In genomic region chr7:34984526-34985133, GRCm38 (mm10) we compare ENCODE assay signal across 9 mouse cellular contexts.
DNase-seq lines count a peak whose midpoint lies in the region; ATAC-seq lines count a peak whose summit lies in the region.
"Had no signal": no experiment of that assay in that cellular context is flagged by ENCODE, and none has a peak within 500 bp of the region (broad histone marks: within the 10 kb centered on the region; RNA-seq: fewer than 3 reads in every experiment).

No protein-coding gene starts in this region.

- peak; percentile 47 for DNase-seq in embryo, embryonic 10 days (ENCODE audit: low spot score)
- DNase-seq in embryo, embryonic 9.5 days (ENCODE audit: extremely low spot score): no peak
- DNase-seq in embryo, embryonic 11 days: peak; percentile 33
- DNase-seq in heart, postnatal 10 days: peak; percentile 16 to 35
- no peak for DNase-seq in left cerebral cortex, postnatal 36 days (ENCODE audit: low spot score in 2 of 2)
- DNase-seq in cerebellum, adult 18-20 months: no peak
- no peak for DNase-seq in right cerebral cortex, postnatal 4 days

- intact Hi-C loops in heart, postnatal 10 days (cut with DNase I): no loop called here
- intact Hi-C loops in left cerebral cortex, postnatal 36 days (cut with DNase I): no loop called here

- ATAC-seq in megakaryocyte, adult 5-6 weeks (ENCODE audit: poor library complexity, severe bottlenecking): peak; percentile 60
- ATAC-seq: forebrain, embryonic 16.5 days had no signal

Comparison
In these comparisons a context has a peak if more than half of its experiments do, and no peak if none do; other contexts are left out.
1. DNase-seq: peak in embryo, embryonic 10 days (single experiment), embryo, embryonic 11 days (single experiment) and heart, postnatal 10 days (2 of 2); none in embryo, embryonic 9.5 days (single experiment), left cerebral cortex, postnatal 36 days (0 of 2), cerebellum, adult 18-20 months (0 of 2) and right cerebral cortex, postnatal 4 days (single experiment).